Mouse (Mus musculus) brain, embryonic 14.5 days (tissue): ENCODE measurements around the gene Macf1. TPM values are rescaled to one million over a fixed set of nuclear protein-coding genes. Genes with fewer than 3 reads are reported as not detected.
A peak's percentile ranks its signal among the peaks of the same experiment; 100 is the strongest.

Experiments used
- DNase-seq: peaks from one replicate; pipeline ENCODE4 v3.0.0-alpha.2; 2011; ENCODE audit warnings: low read depth
- CTCF ChIP-seq: fragments of 200-500 bp; IDR thresholded peaks from 2 replicates; pipeline ENCODE4 v1.5.1; 2012; ENCODE audit warnings: inconsistent platforms, mild to moderate bottlenecking, moderate library complexity, borderline replicate concordance; ENCODE audit not compliant: insufficient read depth, insufficient read length; ENCODE audit errors: extremely low read depth
- POLR2A ChIP-seq: fragments of 200-500 bp; IDR thresholded peaks from 2 replicates; pipeline ENCODE4 v1.6.1; 2012; ENCODE audit warnings: mild to moderate bottlenecking, inconsistent platforms, borderline replicate concordance; ENCODE audit not compliant: poor library complexity, insufficient read depth, insufficient read length, severe bottlenecking; ENCODE audit errors: extremely low read depth
- polyA plus RNA-seq: library from polyadenylated mRNA; depleted of rRNA; stranded (reverse); fragments of >200 nt; gene quantifications from 2 replicates; pipeline ENCODE4 v1.2.3, GENCODE M21; 2012; rRNA removed

The Macf1 gene
- polyA plus RNA-seq: 130 and 183 TPM in 2 replicates

DNA sequence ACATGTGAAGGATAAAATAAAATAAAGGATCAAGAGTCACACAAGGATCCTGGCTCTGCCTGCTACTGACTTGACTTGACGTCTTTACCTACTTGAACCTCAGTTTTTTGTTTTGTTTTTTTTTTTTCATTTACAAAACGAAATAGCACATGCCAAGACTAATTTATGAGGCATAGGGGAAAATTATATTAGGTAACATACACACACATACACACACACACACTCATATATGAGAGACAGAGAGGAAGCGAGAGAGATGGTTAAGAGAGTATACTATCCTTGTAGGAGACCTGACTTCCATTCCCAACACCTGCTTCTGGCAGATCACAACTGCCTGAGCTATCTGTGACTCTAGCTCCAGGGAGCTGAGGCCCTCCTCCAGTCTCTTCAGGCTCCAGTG is at the start of gene Macf1:
Gene Macf1 (minus strand): TSS at position 101 of the 400 bp plus-strand sequence.
- TF ChIP-seq POLR2A (no peak), CTCF (no peak)
- DNase-seq: no peak

DNA sequence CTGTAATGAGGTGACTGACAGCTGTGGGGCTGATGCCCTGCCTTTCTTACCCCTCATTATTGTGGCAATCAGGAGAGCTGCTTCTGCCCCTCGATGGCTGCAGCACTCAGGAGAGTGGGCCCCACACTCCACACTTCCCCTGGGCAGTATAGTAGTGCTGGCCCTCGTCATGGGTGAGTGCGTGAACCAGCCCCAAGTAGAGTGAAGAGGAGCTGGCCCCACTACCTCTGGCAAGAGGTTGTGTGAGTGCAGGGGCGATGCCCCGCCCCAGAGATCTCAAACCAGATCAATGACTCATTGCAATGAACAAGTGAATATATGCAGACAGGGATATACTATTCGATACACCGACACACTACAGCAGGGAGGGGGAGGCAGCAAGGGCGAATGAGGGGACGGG is 49.4 kb upstream of the Macf1 start:
- no peak for TF ChIP-seq POLR2A
- TF ChIP-seq CTCF: no peak
- no peak for DNase-seq

DNA sequence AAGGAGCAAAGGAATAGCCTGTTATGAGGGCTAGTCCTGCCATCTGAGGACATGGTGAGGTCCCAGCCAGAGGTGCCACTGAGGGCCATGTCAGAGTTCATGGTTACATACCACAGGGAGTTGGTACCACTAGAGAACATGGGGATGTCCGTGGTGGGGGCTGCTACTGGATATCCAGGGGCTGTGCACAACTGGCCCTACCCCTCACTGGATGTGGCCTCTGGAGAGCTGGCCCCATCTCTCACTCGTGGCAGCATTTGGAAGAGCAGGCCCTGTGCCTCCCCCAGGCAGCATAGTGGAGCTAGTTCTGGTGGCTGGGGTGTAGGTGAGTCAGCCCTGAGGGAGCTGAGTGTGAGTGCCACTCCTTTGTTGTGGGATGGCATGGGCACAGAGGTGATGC is 48.8 kb upstream of the Macf1 start:
- DNase-seq: no peak
- TF ChIP-seq POLR2A (no peak), CTCF (no peak)

DNA sequence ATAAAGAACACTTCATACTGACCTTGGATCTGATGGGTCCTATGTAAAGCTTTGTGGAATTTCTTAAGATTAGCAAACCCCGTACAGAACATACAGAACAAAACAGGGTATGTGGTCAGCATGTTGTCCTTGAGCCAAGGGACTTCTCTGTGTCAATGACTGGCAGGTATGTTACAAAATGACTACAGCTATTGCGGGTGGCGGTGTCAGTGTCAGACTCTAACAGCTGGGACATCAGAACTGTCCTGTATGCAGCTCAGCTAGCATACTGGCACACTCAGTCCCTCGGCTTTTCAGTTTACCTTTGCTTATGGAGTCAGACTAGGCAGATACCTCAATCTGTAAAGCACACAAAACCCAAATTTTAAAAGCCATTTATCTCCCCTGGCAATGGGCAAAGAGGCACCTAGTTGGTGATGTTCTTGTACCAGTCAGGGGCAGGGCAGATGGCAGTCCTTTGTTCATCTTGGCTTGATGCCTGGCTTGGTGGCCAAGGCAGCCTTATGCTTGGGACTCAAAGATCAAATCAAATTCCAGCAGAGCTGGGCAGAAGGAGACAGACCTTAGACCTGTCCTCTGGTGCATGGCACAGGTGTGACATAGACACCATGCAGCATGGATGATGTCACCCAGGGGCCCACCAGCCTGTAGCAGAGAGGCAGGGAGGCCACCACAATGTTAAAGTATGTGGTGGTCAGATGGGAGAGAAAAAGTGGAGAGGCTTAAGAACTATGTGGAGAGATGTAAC is 48.2 kb upstream of the Macf1 start:
- DNase-seq: no peak
- no peak for TF ChIP-seq CTCF
- TF ChIP-seq POLR2A: no peak

DNA sequence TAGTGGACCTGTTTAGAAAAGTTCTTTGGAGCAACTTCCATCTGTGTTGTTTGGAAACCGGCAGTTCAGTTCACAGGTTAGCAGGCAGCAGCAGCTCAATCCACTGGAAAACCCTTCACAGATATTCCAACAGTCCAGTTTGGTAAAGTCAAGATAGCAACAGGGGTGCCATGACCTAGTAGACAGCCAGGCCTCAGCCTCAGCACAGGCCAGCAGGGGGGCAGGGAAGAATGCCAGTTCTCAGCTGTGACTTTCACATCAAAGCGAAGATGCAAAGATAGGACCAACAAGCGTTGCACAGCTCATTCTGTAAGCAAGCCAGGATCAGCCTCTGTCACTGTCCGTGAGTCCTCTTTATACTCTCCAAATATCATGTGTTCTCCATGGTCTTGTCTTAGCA is 37.6 kb upstream of the Macf1 start:
- TF ChIP-seq CTCF: no peak
- TF ChIP-seq POLR2A: no peak
- DNase-seq: no peak

DNA sequence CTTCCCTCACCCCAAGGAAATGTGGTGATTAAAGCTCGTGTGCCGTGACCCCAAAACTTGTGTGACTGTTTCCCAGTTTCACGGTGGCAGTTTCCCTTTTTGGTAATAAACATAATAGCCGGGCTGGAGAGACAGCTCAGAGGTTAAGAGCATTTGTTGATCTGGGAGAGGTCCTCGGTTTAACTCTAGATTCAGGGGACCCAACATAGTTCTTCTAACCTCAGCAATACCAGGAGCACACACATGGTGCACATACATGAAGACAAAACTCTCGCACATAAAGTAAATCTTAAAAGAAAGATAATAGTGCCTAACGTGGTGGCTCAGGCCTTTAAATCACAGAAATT is 34.2 kb upstream of the Macf1 start:
- no peak for TF ChIP-seq CTCF
- no peak for TF ChIP-seq POLR2A
- no peak for DNase-seq

DNA sequence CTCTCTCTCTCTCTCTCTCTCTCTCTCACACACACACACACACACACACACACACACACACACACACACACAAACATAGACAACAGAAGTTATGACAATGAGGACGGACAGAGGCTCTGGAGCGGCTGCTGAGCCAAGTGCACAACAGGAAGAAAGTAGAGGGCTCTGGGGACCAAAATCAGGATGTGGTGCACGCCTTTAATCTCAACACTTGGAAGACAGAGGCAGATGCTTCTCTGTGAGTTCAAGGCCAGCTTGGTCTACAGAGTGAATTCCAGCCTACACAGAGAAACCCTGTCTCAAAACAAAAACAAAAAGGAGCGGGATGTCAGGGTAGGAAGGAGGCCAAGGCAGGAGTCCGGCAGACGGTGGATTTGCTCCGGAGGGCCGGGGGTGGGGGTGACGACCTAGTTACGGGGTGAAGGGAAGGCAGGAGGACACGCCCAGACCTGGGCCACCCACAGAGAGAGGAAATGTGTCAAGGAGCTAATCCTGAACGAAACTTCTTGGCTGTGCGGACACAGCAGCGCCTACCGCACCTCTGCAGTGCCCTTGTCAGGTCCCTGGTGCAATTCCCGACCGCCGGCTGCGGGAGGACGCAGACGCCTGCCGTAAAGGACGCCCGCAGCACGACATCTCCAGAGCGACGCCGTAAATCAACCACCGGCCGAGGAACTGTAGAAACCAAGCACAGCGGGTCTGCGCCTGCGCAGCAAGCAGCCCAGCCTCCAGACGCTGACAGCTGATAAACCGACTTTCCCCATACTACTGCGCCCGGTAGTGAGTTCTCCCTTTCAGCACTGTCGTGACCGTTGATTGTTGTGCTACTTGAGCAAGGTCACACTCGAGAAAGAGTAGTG is 33.6 kb upstream of the Macf1 start, which contains the start of gene Ndufs5:
Gene Ndufs5 (minus strand): TSS at position 629 of the 860 bp plus-strand sequence.
- TF ChIP-seq CTCF (no peak), POLR2A (peak; percentile 46; the same call in 1 of the 2 replicates)
- peak; percentile 99 for DNase-seq

DNA sequence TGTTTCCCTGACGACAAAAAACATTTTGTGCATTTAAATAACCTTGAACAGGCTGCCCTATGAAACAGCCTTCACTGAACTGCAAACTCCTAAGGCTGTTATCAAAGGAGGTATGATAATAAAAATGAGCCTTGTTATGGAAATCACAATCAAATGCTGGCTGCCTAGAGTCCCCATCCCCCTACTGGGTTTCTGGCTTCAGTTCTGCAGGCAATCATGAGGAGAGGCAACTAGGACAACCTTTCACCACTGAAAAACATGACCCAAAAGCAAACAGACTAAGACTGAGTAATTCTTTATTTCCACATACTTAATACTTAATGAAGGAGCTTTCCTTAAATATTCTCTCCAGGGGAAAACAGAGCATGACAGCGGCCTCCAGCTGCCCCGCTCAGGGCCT is 28.3 kb upstream of the Macf1 start:
- no peak for TF ChIP-seq CTCF
- no peak for TF ChIP-seq POLR2A
- DNase-seq: no peak

DNA sequence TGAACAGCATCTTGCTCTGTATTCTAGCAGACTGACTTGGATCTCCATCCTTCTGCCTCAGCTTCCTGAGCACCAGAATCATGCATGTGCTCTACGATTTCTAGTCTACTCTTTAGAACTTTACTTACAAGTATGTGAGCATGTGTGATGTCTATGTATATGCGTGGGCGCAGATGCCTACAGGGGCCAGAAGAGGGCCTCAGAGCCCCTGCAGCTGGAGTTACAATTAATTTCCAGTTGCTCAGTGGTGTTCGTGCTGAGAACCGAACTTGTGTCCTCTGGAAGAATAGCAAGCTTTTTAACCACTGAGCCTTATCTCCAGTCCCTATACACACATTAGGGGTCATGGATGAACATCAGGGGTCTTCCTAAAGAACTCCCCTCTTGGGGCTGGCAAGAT is 23.2 kb upstream of the Macf1 start:
- TF ChIP-seq POLR2A (no peak), CTCF (no peak)
- DNase-seq: no peak

DNA sequence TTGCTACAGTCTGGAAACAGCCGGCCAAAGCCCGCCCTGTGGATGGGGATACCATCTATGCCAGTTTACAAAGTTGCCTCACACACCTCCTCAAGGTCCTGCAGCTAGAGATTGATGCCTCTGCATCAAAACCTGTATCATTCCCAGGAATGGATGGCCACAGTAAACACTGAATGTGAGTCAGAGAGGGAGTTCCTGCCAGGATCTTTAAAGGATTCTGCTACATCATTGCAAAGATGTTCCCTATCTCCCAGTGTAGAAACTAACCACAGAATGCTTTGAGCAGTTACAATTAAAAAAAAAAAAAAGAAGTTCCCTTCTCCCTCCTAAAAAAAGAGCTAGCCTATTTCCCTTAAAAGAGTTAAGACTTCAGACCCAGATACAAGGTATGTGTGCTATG is 21.2 kb upstream of the Macf1 start:
- DNase-seq: no peak
- TF ChIP-seq CTCF: no peak
- TF ChIP-seq POLR2A: no peak

DNA sequence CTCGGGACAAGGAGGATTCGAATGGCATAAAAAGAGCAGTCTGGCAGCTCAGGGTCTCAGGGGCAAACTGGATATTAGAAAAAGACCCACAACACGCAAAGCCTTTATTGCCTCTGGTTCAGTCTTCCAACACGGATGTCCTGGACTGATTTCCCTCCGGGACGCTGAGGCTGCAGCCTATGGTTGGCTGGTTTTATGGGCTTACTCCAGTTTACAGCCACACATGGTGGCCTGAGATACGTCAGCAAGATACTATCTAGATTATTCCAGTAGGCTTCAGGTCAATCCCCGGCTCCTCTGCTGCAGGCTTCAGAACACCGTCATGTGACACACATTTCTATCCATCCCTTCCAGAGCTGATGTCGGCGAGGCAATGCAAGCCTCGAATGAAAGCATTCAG is 9.2 kb upstream of the Macf1 start:
- TF ChIP-seq POLR2A (no peak), CTCF (no peak)
- no peak for DNase-seq
